Mouse (Mus musculus): Measurements from ENCODE around the gene Mrps23. TPM values are rescaled to one million over a fixed set of nuclear protein-coding genes. Genes with fewer than 3 reads are reported as not detected.
A peak's percentile ranks its signal among the peaks of the same experiment; 100 is the strongest.
"Not testable (repeated sequence)": the region's sequence is repeated elsewhere in the genome, so short reads cannot be mapped to it uniquely, and the experiment has no call there.

Gene Mrps23
- polyA plus RNA-seq, 1 experiment from 2014 or later, result 66.6 TPM

GRCm38 (mm10) chr11:88187417-88188133 lies 16.6 kb upstream of the Mrps23 start:
- peak overlapping the region; percentile 52 for H3K4me2 ChIP-seq (replicated peaks; ENCODE audit: low read depth, low read length)
- H3K27me3 ChIP-seq (ENCODE audit: insufficient read depth, low read length), result peaks cover 16% of the 10 kb centered on the region
- peak overlapping the region; percentile 19 for H3K4me3 ChIP-seq (ENCODE audit: low read length)
- H3K36me3 ChIP-seq (ENCODE audit: insufficient read depth, low read length), result peaks cover 4% of the 10 kb centered on the region; the same call in 1 of the 2 replicates
- peaks cover 29% of the 10 kb centered on the region for H3K4me1 ChIP-seq (ENCODE audit: insufficient read depth, low read length)
- H3K9ac ChIP-seq (replicated peaks; ENCODE audit: low read length), result peak overlapping the region; percentile 55
- ATAC-seq (ENCODE audit: low FRiP score, low TSS enrichment), result peak; percentile 92
- peak overlapping the region; percentile 37 for H3K27ac ChIP-seq (ENCODE audit: low read length)
- no peaks in the 10 kb centered on the region for H3K9me3 ChIP-seq (ENCODE audit: low read length)
- WGBS, result 7% methylated on average over 25 of the region's 25 CpGs

GRCm38 (mm10) chr11:88188216-88188615 lies 16.0 kb upstream of the Mrps23 start:
- Histone ChIP-seq H3K4me2 (replicated peaks; ENCODE audit: low read depth, low read length) (peak overlapping the region; percentile 52), H3K27me3 (ENCODE audit: insufficient read depth, low read length) (peaks cover 23% of the 10 kb centered on the region), H3K4me3 (ENCODE audit: low read length) (peak overlapping the region; percentile 19; the same call in 1 of the 2 replicates), H3K9me3 (ENCODE audit: low read length) (no peaks in the 10 kb centered on the region), H3K9ac (replicated peaks; ENCODE audit: low read length) (peak overlapping the region; percentile 29; the same call in 1 of the 2 replicates), H3K27ac (ENCODE audit: low read length) (0 out of 2 replicates have a peak overlapping the region, but pooled peaks have one; percentile 37), H3K36me3 (ENCODE audit: insufficient read depth, low read length) (peaks cover 4% of the 10 kb centered on the region; the same call in 1 of the 2 replicates), H3K4me1 (ENCODE audit: insufficient read depth, low read length) (peaks cover 31% of the 10 kb centered on the region)
- no peak for ATAC-seq (ENCODE audit: low FRiP score, low TSS enrichment)
- 46% methylated on average over 8 of the region's 8 CpGs for WGBS

GRCm38 (mm10) chr11:88188635-88189034 lies 15.6 kb upstream of the Mrps23 start:
- Histone ChIP-seq H3K36me3 (ENCODE audit: insufficient read depth, low read length) (peaks cover 4% of the 10 kb centered on the region; the same call in 1 of the 2 replicates), H3K27ac (ENCODE audit: low read length) (no peak overlapping the region), H3K4me1 (ENCODE audit: insufficient read depth, low read length) (peaks cover 31% of the 10 kb centered on the region), H3K4me3 (ENCODE audit: low read length) (no peak overlapping the region), H3K9me3 (ENCODE audit: low read length) (no peaks in the 10 kb centered on the region), H3K27me3 (ENCODE audit: insufficient read depth, low read length) (peaks cover 26% of the 10 kb centered on the region), H3K4me2 (replicated peaks; ENCODE audit: low read depth, low read length) (no peak overlapping the region), H3K9ac (replicated peaks; ENCODE audit: low read length) (no peak overlapping the region)
- ATAC-seq (ENCODE audit: low FRiP score, low TSS enrichment), result no peak
- 91% methylated on average over 7 of the region's 7 CpGs for WGBS

- WGBS, result 26% methylated on average over 4 of the region's 4 CpGs
- no peaks in the 10 kb centered on the region for H3K9me3 ChIP-seq (ENCODE audit: low read length)
- H3K9ac ChIP-seq (replicated peaks; ENCODE audit: low read length), result no peak overlapping the region
- H3K4me2 ChIP-seq (replicated peaks; ENCODE audit: low read depth, low read length), result no peak overlapping the region
- no peak overlapping the region for H3K27ac ChIP-seq (ENCODE audit: low read length)
- no peak overlapping the region for H3K4me3 ChIP-seq (ENCODE audit: low read length)
- ATAC-seq (ENCODE audit: low FRiP score, low TSS enrichment), result no peak
- peaks cover 30% of the 10 kb centered on the region for H3K4me1 ChIP-seq (ENCODE audit: insufficient read depth, low read length)
- H3K36me3 ChIP-seq (ENCODE audit: insufficient read depth, low read length), result no peaks in the 10 kb centered on the region
- H3K27me3 ChIP-seq (ENCODE audit: insufficient read depth, low read length), result peaks cover 40% of the 10 kb centered on the region
These were observed 11.6 kb upstream of the Mrps23 start for GRCm38 (mm10) chr11:88192595-88192994.

- H3K4me3 ChIP-seq (ENCODE audit: low read length), result peak overlapping the region; percentile 34
- H3K27ac ChIP-seq (ENCODE audit: low read length), result no peak overlapping the region
- no peak for ATAC-seq (ENCODE audit: low FRiP score, low TSS enrichment)
- peaks cover 25% of the 10 kb centered on the region for H3K4me1 ChIP-seq (ENCODE audit: insufficient read depth, low read length)
- H3K27me3 ChIP-seq (ENCODE audit: insufficient read depth, low read length), result peaks cover 40% of the 10 kb centered on the region
- 5% methylated on average over 34 of the region's 34 CpGs for WGBS
- no peaks in the 10 kb centered on the region for H3K9me3 ChIP-seq (ENCODE audit: low read length)
- peak overlapping the region; percentile 41; the same call in 1 of the 2 replicates for H3K9ac ChIP-seq (replicated peaks; ENCODE audit: low read length)
- H3K4me2 ChIP-seq (replicated peaks; ENCODE audit: low read depth, low read length), result peak overlapping the region; percentile 51
- no peaks in the 10 kb centered on the region for H3K36me3 ChIP-seq (ENCODE audit: insufficient read depth, low read length)
These were observed 10.9 kb upstream of the Mrps23 start for GRCm38 (mm10) chr11:88193098-88193823.

GRCm38 (mm10) chr11:88193824-88194696 lies 10.1 kb upstream of the Mrps23 start:
- ATAC-seq (ENCODE audit: low FRiP score, low TSS enrichment), result no peak; the same call in 1 of the 2 replicates
- 7% methylated on average over 29 of the region's 29 CpGs for WGBS
- H3K9ac ChIP-seq (replicated peaks; ENCODE audit: low read length), result peak overlapping the region; percentile 41; the same call in 1 of the 2 replicates

GRCm38 (mm10) chr11:88195699-88196098 lies 8.5 kb upstream of the Mrps23 start:
- WGBS, result 83% methylated on average over 3 of the region's 3 CpGs
- not testable (repeated sequence) for ATAC-seq (ENCODE audit: low FRiP score, low TSS enrichment)

More at GRCm38 (mm10) chr11:88193824-88194696, 10.1 kb upstream of the Mrps23 start:
- H3K4me1 ChIP-seq (ENCODE audit: insufficient read depth, low read length), result peaks cover 25% of the 10 kb centered on the region
- H3K9me3 ChIP-seq (ENCODE audit: low read length), result no peaks in the 10 kb centered on the region
- peak overlapping the region; percentile 34 for H3K4me3 ChIP-seq (ENCODE audit: low read length)
- no peak overlapping the region for H3K27ac ChIP-seq (ENCODE audit: low read length)
- H3K36me3 ChIP-seq (ENCODE audit: insufficient read depth, low read length), result no peaks in the 10 kb centered on the region
- H3K27me3 ChIP-seq (ENCODE audit: insufficient read depth, low read length), result peaks cover 40% of the 10 kb centered on the region
- peak overlapping the region; percentile 51 for H3K4me2 ChIP-seq (replicated peaks; ENCODE audit: low read depth, low read length)

GRCm38 (mm10) chr11:88197153-88197576 lies 7.0 kb upstream of the Mrps23 start:
- H3K36me3 ChIP-seq (ENCODE audit: insufficient read depth, low read length), result no peaks in the 10 kb centered on the region
- no peak overlapping the region for H3K27ac ChIP-seq (ENCODE audit: low read length)
- ATAC-seq (ENCODE audit: low FRiP score, low TSS enrichment), result no peak
- no peaks in the 10 kb centered on the region for H3K9me3 ChIP-seq (ENCODE audit: low read length)
- no peak overlapping the region for H3K4me2 ChIP-seq (replicated peaks; ENCODE audit: low read depth, low read length)
- 5% methylated on average over 2 of the region's 2 CpGs for WGBS
- peaks cover 25% of the 10 kb centered on the region for H3K4me1 ChIP-seq (ENCODE audit: insufficient read depth, low read length)
- H3K27me3 ChIP-seq (ENCODE audit: insufficient read depth, low read length), result peaks cover 28% of the 10 kb centered on the region
- no peak overlapping the region for H3K4me3 ChIP-seq (ENCODE audit: low read length)
- no peak overlapping the region for H3K9ac ChIP-seq (replicated peaks; ENCODE audit: low read length)

More at GRCm38 (mm10) chr11:88195699-88196098, 8.5 kb upstream of the Mrps23 start:
- H3K9ac ChIP-seq (replicated peaks; ENCODE audit: low read length); H3K4me2 ChIP-seq (replicated peaks; ENCODE audit: low read depth, low read length); H3K9me3 ChIP-seq (ENCODE audit: low read length); H3K36me3 ChIP-seq (ENCODE audit: insufficient read depth, low read length); H3K27ac ChIP-seq (ENCODE audit: low read length); H3K4me3 ChIP-seq (ENCODE audit: low read length): not testable (repeated sequence)
- Histone ChIP-seq H3K4me1 (ENCODE audit: insufficient read depth, low read length) (peaks cover 25% of the 10 kb centered on the region), H3K27me3 (ENCODE audit: insufficient read depth, low read length) (peaks cover 40% of the 10 kb centered on the region)

GRCm38 (mm10) chr11:88198223-88198622 lies 6.0 kb upstream of the Mrps23 start:
- WGBS, result 26% methylated on average over 4 of the region's 4 CpGs
- no peaks in the 10 kb centered on the region for H3K9me3 ChIP-seq (ENCODE audit: low read length)

More at GRCm38 (mm10) chr11:88198223-88198622, 6.0 kb upstream of the Mrps23 start:
- Histone ChIP-seq H3K4me1 (ENCODE audit: insufficient read depth, low read length) (peaks cover 24% of the 10 kb centered on the region), H3K27ac (ENCODE audit: low read length) (no peak overlapping the region), H3K27me3 (ENCODE audit: insufficient read depth, low read length) (peaks cover 17% of the 10 kb centered on the region), H3K36me3 (ENCODE audit: insufficient read depth, low read length) (no peaks in the 10 kb centered on the region), H3K9ac (replicated peaks; ENCODE audit: low read length) (no peak overlapping the region), H3K4me3 (ENCODE audit: low read length) (no peak overlapping the region), H3K4me2 (replicated peaks; ENCODE audit: low read depth, low read length) (no peak overlapping the region)
- ATAC-seq (ENCODE audit: low FRiP score, low TSS enrichment), result no peak

Measured in kidney, embryonic 16.5 days (tissue).